Mouse (Mus musculus) kidney, embryonic 14.5 days (tissue): ENCODE results near the gene Enox1. TPM values are rescaled to one million over a fixed set of nuclear protein-coding genes. Genes with fewer than 3 reads are reported as not detected.

Experiments
- ATAC-seq: fragments of 200-750 bp; cut with Nextera tagmentation; 2 replicates; pipeline ENCODE4 v1.8.0; 2017; ENCODE audit warnings: moderate number of reproducible peaks, mild to moderate bottlenecking, moderate TSS enrichment, moderate library complexity; ENCODE audit not compliant: low FRiP score, low TSS enrichment
- H3K27ac ChIP-seq: fragments of 300-500 bp; sonication (generic); 2 replicates; pipeline ENCODE4 v1.5.1; 2014; ENCODE audit warnings: low read depth, mild to moderate bottlenecking, low read length, moderate library complexity, mixed read lengths
- H3K27me3 ChIP-seq: fragments of 300-500 bp; sonication (generic); 2 replicates; pipeline ENCODE4 v1.6.1; 2014; ENCODE audit warnings: mild to moderate bottlenecking, low read length; ENCODE audit not compliant: control insufficient read depth, insufficient read depth
- H3K36me3 ChIP-seq: fragments of 300-500 bp; sonication (generic); 2 replicates; pipeline ENCODE4 v1.6.1; 2014; ENCODE audit warnings: low read length, mixed read lengths; ENCODE audit not compliant: control insufficient read depth, insufficient read depth
- H3K4me1 ChIP-seq: fragments of 300-500 bp; sonication (generic); 2 replicates; pipeline ENCODE4 v1.6.1; 2014; ENCODE audit warnings: low read length, mixed read lengths; ENCODE audit not compliant: control insufficient read depth, insufficient read depth
- H3K4me2 ChIP-seq: fragments of 300-500 bp; sonication (generic); replicated peaks from 2 replicates; pipeline ENCODE4 v1.6.1; 2014; ENCODE audit warnings: low read depth, mild to moderate bottlenecking, low read length
- H3K4me3 ChIP-seq: fragments of 300-500 bp; sonication (generic); 2 replicates; pipeline ENCODE4 v1.5.1; 2014; ENCODE audit warnings: mild to moderate bottlenecking, low read length
- H3K9ac ChIP-seq: fragments of 300-500 bp; sonication (generic); 2 replicates; pipeline ENCODE4 v1.6.1; 2014; ENCODE audit warnings: low read depth, mild to moderate bottlenecking, low read length, moderate library complexity
- H3K9me3 ChIP-seq: fragments of 300-500 bp; sonication (generic); 2 replicates; pipeline ENCODE4 v1.6.1; 2016; ENCODE audit warnings: low read length; ENCODE audit not compliant: control insufficient read depth
- WGBS: fragments of 180-500 bp; shearing (Covaris S2); extraction: QIAGEN DNeasy Blood & Tissue Kit; methylation state at CpG from one replicate; pipeline ENCODE4 v1.1.7; 2014; 5-methylcytosine and 5-hydroxymethylcytosine counted together
- polyA plus RNA-seq: library from polyadenylated mRNA; unstranded; fragments of >200 nt; fragmentation: Nextera tagmentation; extraction: Ambion mirVana; gene quantifications from 2 replicates; pipeline ENCODE4 v1.2.1, GENCODE M21; 2014

Enox1 gene
- polyA plus RNA-seq, 1 experiment from 2014 or later = 7.0 TPM

GRCm38 (mm10) chr14:77456066-77456465 is 299.5 kb downstream of the Enox1 start:
- H3K27me3 ChIP-seq = no peaks in the 10 kb centered on the region
- no peak overlapping the region for H3K4me2 ChIP-seq
- H3K4me3 ChIP-seq = no peak overlapping the region
- H3K9me3 ChIP-seq = no peaks in the 10 kb centered on the region
- H3K9ac ChIP-seq = no peak overlapping the region
- 68% methylated on average over 3 of the region's 3 CpGs for whole genome bisulfite sequencing
- ATAC-seq = no peak
- H3K4me1 ChIP-seq = no peaks in the 10 kb centered on the region
- no peaks in the 10 kb centered on the region for H3K36me3 ChIP-seq
- H3K27ac ChIP-seq = no peak overlapping the region

DNA sequence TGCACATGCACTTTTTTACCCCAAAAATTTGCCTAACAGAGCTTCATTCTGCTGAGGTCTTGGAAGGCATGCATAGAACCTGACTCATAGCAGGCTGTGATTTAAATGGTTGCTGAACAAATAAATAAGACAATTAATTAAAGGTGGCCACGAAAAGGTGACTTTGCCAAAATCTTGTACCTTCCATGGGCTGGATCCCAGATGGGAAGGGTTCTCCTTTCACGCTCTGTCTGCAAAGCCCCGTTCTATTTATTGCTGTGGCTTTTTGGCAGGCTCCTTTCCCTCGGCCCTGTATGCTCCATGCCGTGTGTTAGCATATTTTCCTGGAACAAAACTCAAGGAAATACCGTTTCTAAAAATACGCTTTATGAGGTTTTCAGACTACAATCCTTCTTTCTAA is 300.3 kb downstream of the Enox1 start:
- WGBS = 64% methylated on average over 7 of the region's 7 CpGs
- no peaks in the 10 kb centered on the region for H3K9me3 ChIP-seq
- H3K4me1 ChIP-seq = no peaks in the 10 kb centered on the region
- H3K36me3 ChIP-seq = no peaks in the 10 kb centered on the region
- ATAC-seq = no peak
- H3K4me3 ChIP-seq = no peak overlapping the region
- H3K4me2 ChIP-seq = no peak overlapping the region
- H3K9ac ChIP-seq = no peak overlapping the region
- H3K27ac ChIP-seq = no peak overlapping the region
- no peaks in the 10 kb centered on the region for H3K27me3 ChIP-seq

DNA sequence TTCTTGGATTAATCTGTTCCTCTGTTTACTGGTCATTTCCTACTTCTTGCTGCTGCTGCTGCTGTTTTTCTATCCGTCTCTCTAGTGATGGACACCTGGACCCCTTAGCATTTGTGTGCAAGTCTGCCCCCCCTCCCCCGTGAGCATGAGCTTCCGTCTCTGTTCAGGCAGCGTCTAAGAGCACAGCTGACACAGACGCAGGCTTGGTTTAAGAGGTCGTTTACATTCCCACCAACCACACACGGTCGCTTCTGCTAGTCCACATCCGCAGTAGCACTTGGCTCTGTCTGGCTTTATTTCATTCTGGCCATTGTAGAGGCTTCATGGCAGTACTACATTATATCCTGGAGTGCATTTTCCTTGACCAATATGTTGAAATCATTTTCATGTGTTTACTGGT is 301.7 kb downstream of the Enox1 start:
- no peak for ATAC-seq
- no peaks in the 10 kb centered on the region for H3K27me3 ChIP-seq
- no peak overlapping the region for H3K9ac ChIP-seq
- WGBS = 18% methylated on average over 9 of the region's 9 CpGs
- no peaks in the 10 kb centered on the region for H3K36me3 ChIP-seq
- no peak overlapping the region for H3K4me2 ChIP-seq
- no peaks in the 10 kb centered on the region for H3K9me3 ChIP-seq
- no peak overlapping the region for H3K4me3 ChIP-seq
- no peak overlapping the region for H3K27ac ChIP-seq
- no peaks in the 10 kb centered on the region for H3K4me1 ChIP-seq

DNA sequence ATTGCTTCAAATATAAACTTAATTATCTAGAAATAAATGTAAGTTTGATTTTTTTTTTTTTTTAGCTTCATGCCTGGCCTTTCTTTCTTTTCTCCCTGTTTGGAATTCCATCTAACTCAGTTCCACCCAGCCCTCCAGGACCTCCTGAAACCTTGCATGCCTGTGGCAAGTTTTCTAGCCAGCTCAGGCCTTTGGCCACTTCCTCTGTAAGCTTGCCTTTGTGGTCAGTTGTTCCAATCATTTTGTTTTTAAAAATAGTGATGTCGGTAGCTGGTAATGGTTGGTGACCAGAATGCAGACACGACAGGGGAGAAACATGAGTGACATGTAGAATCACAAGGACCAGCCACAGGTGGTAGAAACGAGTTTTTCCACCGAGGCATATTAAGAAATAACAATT is 307.4 kb downstream of the Enox1 start:
- WGBS = 90% methylated on average over 4 of the region's 4 CpGs
- H3K9me3 ChIP-seq = no peaks in the 10 kb centered on the region
- ATAC-seq = no peak
- H3K27me3 ChIP-seq = no peaks in the 10 kb centered on the region
- H3K4me1 ChIP-seq = no peaks in the 10 kb centered on the region
- H3K4me2 ChIP-seq = no peak overlapping the region
- H3K36me3 ChIP-seq = no peaks in the 10 kb centered on the region
- no peak overlapping the region for H3K27ac ChIP-seq
- H3K4me3 ChIP-seq = no peak overlapping the region
- H3K9ac ChIP-seq = no peak overlapping the region

DNA sequence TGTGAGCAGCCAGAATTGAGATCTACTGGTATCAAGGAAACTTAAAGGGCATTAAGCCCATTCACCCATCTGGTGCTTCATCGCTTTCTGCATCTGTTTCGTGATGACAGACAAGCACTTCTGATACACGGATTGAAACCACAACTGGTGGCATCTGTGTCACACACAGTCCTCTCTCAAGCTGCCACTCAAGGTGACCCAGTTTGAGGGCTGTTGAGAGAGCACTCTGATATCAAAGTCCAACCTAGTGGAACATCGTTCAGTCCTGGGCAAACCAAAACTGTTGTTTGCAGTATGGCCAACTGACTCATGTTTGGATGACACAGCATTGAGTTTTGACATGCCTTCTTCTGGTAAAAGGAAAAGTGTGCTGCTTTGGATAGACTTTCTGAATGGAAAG is 308.2 kb downstream of the Enox1 start:
- no peak for ATAC-seq
- no peak overlapping the region for H3K27ac ChIP-seq
- WGBS = 93% methylated on average over 4 of the region's 4 CpGs
- no peak overlapping the region for H3K9ac ChIP-seq
- no peaks in the 10 kb centered on the region for H3K9me3 ChIP-seq
- no peaks in the 10 kb centered on the region for H3K4me1 ChIP-seq
- H3K4me3 ChIP-seq = no peak overlapping the region
- no peak overlapping the region for H3K4me2 ChIP-seq
- H3K27me3 ChIP-seq = no peaks in the 10 kb centered on the region
- no peaks in the 10 kb centered on the region for H3K36me3 ChIP-seq

DNA sequence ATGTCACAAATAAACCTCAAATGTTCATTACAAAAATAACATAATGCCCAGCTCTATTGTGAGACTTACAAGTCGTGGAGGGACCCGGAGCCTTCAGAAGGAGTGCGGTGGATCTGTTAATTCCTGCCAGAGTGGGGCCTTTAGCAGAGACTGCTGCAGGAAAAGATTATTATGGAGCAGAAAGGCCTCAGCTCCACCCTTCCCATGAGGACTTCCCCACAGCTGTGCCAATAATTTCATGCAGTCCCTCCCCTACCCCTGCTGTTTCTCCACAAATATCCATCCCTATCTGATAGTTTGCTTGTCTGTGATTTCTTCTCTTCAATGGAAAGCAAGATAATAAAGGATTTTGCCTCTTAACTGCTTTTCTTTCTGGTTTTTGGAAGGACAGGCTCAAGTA is 314.0 kb downstream of the Enox1 start:
- H3K27me3 ChIP-seq = no peaks in the 10 kb centered on the region
- H3K4me2 ChIP-seq = no peak overlapping the region
- peaks cover 6% of the 10 kb centered on the region; the same call in 1 of the 2 replicates for H3K4me1 ChIP-seq
- no peak for ATAC-seq
- no peaks in the 10 kb centered on the region for H3K36me3 ChIP-seq
- WGBS = 87% methylated on average over 3 of the region's 3 CpGs
- H3K9ac ChIP-seq = no peak overlapping the region
- no peak overlapping the region for H3K4me3 ChIP-seq
- H3K9me3 ChIP-seq = no peaks in the 10 kb centered on the region
- H3K27ac ChIP-seq = no peak overlapping the region

DNA sequence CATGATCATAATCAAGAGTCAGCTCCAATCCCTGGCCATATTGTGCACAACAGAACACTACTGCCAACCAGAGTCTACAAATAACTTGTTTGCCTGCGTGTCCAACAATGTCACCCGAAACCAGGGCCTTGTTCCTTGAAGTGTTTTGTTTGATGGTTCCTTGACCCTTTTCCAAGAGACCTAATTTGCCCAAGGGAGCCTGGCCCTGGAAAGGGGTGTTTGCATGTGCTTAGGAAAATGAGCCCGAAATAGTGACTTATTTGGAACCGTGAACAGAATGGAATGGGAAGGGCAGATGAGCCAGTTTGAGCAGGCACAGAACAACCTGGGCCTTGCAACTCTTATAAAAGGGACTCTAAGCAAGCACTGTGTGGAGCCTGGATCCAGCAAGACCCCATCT is 316.9 kb downstream of the Enox1 start:
- ATAC-seq = no peak
- no peaks in the 10 kb centered on the region for H3K27me3 ChIP-seq
- peaks cover 9% of the 10 kb centered on the region; the same call in 1 of the 2 replicates for H3K4me1 ChIP-seq
- H3K36me3 ChIP-seq = no peaks in the 10 kb centered on the region
- 72% methylated on average over 4 of the region's 4 CpGs for WGBS
- H3K9ac ChIP-seq = no peak overlapping the region
- no peak overlapping the region for H3K27ac ChIP-seq
- no peaks in the 10 kb centered on the region for H3K9me3 ChIP-seq
- H3K4me2 ChIP-seq = no peak overlapping the region
- H3K4me3 ChIP-seq = no peak overlapping the region

DNA sequence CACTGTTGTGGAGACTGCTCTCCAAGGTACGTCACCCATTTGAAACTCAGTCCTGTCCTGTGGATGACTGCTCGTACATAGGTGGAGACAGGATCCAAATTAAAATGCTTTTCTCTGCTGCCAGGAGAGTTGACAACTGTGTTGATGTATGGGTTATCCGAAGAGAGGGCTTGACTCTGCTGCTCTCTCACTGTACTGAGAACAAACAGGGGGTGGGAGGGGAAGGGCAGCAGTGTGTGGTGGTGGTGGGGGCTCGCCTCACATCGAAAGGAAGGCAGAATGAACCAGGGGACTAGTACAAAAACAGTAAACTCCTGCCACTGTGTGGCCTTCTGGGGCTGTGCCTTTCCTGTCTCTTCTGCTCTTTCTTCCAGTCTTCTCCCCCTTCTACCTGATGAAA is 317.5 kb downstream of the Enox1 start:
- Histone ChIP-seq H3K9me3 (no peaks in the 10 kb centered on the region), H3K4me2 (no peak overlapping the region), H3K27me3 (no peaks in the 10 kb centered on the region), H3K4me3 (no peak overlapping the region), H3K4me1 (peaks cover 9% of the 10 kb centered on the region; the same call in 1 of the 2 replicates), H3K27ac (no peak overlapping the region), H3K36me3 (no peaks in the 10 kb centered on the region), H3K9ac (no peak overlapping the region)
- 23% methylated on average over 5 of the region's 5 CpGs for WGBS
- ATAC-seq = peak; percentile 35; the same call in 1 of the 2 replicates

GRCm38 (mm10) chr14:77475134-77475820 is 318.7 kb downstream of the Enox1 start:
- Histone ChIP-seq H3K36me3 (no peaks in the 10 kb centered on the region), H3K27me3 (no peaks in the 10 kb centered on the region), H3K9me3 (no peaks in the 10 kb centered on the region), H3K4me3 (no peak overlapping the region), H3K9ac (no peak overlapping the region), H3K27ac (no peak overlapping the region), H3K4me2 (no peak overlapping the region), H3K4me1 (peaks cover 9% of the 10 kb centered on the region; the same call in 1 of the 2 replicates)
- 33% methylated on average over 11 of the region's 11 CpGs for WGBS
- peak; percentile 62 for ATAC-seq
